Mouse (Mus musculus): ENCODE results near the gene Med14.

Gene Med14

DNA sequence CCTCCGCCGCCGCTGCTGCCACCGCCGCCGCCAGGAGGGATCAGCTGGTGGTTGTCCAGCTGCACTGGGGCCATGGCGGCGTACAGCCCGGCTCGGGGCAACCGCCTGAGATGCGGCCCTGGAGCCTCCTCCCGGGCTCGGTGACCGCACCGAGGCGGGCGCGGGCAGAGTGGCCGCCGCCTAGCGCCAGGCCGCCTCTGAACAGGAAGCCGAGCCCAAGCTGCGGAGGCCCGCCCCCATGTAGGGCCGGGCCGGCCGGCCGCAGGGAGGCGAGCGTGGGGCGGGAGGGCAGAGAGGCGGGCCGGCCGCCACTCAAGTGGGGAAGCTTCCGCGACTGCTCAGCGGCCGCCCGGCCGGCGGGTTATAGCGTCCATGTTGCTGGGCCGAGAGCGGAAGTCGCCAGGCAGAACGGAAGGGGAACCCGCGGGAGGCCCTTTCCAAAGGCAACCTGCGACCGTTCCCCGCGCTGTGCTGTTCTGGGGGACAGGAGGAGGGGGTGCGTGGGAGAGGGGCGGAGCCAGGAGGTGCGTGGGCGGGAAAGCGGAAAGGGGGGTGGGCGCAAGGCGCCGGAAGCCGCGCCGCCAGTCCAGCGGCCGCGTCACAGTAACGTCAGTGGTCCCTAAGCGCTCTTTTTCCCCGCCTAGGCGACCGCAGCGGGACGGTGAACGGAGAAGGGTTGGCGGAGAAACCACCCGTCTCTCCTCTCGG lies at the start of gene Med14:
TSS of gene Med14 (minus strand) at position 448 of the 708 bp plus-strand sequence.
- DNase-seq (ENCODE audit: low spot score in 2 of 2) = peak; percentile 71 to 84

DNA sequence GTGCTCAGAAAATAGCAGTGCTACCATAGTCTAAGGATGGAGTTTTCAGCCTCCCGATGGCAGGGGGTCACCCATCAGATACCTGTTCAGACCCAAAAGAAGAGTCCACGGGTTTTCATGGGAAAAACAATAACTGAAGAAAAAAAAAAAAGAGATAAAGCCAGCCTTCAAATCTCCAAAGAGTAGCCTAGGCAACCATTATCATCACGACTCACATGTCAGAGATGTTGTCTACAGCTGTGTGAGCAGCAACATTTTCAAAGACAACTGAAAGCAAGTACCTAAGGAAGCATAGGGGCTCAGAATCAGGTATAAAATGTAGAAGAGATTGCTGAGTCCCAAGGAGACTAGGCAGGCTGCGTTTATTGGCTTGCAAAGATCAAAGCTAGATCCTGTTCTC lies 38.7 kb upstream of the Med14 start:
- no peak for DNase-seq (ENCODE audit: low spot score in 2 of 2)

DNA sequence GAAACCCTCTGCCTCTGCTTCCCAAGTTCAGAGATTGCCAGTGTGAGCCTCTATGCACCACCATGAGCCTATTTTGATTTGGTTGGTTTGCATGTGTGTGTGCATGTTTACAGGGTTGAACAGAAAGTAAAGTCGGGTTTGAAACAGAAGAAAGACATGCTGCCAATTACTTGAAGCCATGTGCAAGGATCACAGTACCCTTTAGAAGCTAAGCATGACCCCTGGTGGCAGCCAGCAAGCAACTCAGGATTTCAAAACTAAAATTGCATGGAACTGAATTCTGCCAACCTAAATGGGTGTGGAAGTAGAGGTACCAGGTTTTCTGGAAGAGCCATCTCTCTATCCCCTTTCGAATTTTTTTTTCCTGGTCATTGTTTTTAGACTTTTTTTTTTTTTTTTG lies 33.0 kb upstream of the Med14 start:
- DNase-seq (ENCODE audit: low spot score in 2 of 2) = no peak

DNA sequence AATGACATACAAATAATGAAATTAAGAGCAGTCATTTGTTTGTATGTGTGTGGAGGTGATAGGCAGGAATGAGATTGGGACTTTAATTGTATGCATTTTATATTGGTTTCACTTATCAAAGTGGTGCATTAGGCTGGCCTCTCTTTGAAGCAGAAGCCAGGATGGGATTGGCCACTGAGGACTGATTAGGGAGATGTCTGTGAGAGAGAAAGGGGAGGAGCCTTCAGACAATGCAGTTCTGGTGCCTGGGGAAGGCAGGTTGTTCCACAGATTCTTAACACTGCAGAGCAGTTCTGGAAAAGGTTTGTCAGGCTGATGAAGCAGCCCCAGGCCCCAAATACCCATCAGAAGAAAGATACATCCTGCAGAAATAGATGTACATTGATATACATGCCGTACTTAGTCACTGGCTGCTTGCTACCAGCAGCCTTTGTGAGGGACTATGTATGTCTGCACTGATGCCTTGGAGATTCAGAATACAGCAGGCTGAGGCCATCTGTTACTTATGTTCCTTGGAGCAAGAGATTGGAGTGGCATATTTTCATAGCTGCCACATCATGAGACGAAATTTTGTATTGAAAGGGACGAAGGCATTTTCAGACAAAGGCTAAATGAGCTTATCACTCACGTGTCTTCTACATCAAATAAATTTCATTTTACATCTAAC lies 29.9 kb upstream of the Med14 start:
- peak; percentile 5 to 8 for DNase-seq (ENCODE audit: low spot score in 2 of 2)

DNA sequence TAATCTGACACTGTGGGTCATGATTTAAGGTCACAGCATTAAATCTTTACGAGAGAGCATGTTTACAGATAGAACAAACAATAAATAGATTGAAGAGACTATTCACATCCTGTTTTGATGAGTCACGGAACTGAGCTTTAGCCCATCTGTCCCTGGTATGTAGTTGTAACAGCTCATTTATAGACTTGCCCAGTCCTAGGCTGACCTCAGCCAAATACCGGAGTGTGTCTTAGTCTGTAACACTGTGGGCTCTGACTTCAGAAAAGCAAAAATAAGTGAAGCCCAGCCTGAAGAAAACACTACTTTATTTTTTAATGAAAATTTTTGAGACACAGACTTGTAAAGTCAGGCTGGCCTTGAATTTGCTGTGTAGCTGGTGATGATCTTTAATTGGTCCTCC lies 11.4 kb upstream of the Med14 start:
- DNase-seq (ENCODE audit: low spot score in 2 of 2) = no peak

DNA sequence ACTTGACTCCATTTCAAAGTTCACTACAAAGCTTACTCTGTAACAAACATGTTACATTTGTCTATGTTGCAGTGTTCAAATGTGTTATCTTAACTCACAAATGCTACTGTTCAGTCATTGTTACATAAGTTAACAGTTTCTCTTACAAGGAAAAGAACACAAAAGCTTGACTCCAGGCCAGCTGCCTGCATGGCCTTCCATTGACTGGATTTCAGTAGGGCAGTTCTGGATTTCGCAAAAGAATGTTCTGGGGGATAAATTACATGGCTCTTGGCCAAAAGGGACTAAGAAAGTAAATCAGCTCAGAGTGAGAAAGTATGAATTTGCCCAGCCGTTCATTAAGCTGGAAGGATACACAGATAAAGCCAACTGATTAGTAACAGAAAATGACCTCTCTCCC lies 9.7 kb upstream of the Med14 start:
- DNase-seq (ENCODE audit: low spot score in 2 of 2) = no peak

DNA sequence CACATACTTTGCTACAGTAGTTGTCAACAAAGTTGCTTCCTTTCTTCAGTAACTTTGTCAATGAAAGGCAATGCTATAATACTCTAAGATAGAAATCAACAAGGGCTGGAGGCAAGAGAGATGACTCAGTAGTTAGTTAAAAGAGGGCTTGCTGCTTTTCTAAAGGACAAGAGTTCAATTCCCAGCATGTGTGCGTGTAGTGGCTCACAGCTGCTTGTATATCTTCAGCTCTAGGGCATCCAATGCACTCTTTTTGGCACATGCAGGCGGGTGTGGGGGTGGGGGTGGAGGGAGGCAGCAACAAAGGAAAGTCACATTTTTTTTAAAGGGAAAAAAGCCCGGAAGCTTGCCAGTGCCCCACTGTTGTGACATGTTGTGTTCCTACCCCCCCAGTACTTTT lies 6.7 kb upstream of the Med14 start:
- no peak for DNase-seq (ENCODE audit: low spot score in 2 of 2)

DNA sequence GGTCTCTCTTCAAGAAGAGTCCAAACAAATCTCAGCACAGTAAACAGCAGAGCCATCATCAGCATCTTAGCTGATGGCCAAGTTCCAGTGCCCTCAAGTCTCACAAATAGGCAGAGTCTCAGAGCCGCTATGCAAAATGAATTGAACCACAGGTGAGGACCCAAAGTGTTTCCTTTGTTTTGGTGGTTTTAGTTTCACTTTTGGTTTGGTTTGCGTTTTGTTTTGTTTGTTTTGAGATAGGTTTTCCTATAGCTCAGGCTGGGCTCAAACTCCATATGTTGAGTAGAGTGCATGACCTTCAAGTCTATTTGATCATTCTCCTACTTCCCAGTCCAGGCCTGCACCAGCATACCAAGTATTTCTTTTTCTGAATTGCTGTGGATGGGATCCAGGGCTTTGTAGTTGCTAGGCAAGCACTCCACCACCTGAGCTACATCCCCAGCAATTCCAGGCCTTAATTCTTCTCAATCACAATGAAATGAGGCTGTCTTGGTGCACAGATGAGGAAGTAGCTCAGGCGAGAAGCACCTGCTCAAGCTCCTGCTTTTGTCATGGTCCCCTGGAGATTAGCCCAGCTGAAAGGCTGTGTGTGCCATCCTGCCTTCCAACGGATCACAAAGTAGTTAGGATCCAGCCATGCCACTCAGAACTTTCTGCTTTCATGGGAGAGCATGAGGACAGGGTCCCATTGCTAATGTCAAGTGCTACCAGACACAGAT lies 5.1 kb upstream of the Med14 start:
- no peak for DNase-seq (ENCODE audit: low spot score in 2 of 2)

DNA sequence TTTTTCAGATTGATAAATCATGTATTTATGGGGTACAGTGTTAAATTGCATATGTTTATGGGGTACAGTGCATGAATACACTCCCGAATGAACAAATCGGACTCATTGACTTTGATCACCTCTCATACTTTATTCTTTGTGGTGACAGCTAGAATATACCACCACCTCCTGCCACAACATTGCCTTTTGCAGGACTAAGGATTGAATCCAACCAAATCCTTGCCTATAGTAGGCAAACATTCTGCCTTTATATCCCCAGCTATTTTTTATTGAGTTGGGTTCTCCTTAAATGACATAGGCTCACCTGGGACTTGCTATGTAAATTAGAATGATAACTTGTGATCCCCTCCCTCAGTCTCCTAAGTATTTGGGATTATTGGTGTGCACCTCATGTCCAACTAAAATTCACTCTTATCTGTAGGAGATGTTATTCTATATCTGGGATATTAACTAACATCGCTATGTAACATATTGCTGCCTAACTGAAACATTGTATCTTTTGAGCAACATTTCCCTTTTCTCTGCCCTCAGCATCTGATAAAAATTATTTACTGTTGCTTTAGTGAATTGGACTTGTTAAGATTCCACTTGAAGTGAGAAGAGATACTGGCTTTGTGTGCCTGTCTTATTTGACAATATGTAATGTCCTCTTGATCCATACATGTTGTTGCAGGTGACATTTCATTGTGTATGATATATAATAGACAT lies 1.4 kb upstream of the Med14 start:
- DNase-seq (ENCODE audit: low spot score in 2 of 2) = no peak

DNA sequence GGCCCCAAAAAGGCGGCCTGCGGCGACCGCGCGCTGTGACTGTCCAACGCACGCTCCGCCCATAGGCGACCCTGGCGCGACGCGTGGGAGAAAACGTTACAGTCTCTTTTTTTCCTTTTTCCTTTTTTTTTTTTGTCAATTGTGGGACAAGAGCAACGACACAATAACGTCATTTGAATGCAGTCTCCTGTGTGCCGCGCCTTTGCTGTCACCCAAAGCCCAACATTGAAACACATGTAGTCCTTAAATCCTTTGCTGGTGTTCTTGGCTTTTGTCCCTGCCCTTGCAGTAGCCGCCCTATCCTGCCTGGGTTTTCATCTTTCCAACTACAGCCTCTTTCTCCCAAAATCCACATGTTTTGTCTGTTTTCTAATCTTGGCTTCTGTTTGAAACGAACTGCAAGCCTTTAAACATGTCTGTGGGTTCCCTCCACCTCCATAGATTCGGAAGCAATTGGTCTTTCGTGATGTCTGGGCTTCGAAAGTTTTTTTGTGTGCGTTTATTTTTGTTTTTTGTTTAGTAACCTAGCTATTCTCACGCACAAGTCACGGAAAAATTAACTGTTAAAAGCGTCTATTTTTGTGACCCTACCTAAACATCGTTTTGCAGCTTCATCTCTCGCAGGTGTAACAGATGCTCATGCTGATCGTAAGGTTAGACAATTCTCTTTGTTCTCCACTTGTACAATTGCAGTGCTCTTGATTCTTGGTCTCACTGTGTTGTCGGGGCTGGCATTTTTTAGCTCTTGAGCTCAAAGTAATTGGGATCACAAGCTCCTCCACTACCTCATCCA lies 657 bp upstream of the Med14 start:
- DNase-seq (ENCODE audit: low spot score in 2 of 2) = no peak

DNA sequence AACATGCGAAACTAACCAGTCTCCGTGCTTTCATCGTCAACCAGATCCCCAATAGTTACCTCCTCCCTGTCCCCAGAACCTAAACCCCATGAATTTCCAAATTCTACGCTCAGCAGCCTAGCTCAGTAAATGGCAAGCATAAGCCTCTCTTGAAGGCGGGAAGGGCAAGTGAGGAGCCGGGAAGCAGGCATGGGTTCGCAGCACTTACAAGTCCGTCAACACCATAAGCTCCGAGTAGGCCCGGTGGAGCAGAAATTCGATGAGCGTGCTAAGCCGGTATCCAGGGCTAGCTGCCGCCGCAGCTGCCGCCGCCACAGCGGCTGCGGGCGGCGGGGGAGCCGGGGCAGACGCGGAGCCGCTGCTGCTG lies 631 bp downstream of the Med14 start:
- DNase-seq (ENCODE audit: low spot score in 2 of 2) = peak in 1 of 2 experiments; percentile 35

DNA sequence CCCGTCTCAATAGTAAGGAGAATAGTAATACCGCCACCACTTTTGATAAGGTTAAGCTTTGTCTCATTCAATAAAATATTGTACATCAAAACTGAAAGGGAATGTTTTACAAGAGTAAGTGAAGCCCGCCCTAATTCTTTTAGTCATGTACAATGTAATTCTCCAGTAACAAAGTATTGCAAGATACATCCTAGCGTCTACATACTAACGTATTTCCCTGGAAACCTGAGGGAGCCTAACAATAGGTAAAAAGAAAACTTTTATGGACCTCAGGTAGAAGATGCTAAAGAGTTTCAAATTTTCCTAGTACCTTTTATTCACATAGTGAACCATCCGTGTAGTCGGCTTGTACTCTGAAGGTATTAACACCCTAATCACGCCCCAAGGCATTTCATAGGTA lies 1.4 kb downstream of the Med14 start:
- DNase-seq (ENCODE audit: low spot score in 2 of 2) = no peak

DNA sequence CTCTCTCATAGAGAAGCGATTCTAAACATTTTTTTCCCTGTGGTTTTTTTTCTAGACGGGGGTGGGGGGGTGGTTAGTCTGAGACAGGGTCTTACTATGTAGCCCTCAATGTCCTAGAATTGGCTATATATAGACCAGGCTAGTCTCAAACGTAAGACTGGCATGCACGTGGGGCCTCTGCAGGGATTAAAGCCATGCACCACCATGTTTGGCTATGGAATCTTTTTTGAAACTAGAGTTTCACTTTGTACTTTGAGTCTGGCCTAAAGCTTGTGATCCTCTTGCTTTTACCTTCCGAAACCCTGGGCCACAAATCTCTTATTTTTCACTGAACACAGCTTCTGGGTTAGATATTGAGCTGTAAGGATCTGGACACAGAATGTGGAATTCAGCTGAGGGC lies 2.2 kb downstream of the Med14 start:
- no peak for DNase-seq (ENCODE audit: low spot score in 2 of 2)

DNA sequence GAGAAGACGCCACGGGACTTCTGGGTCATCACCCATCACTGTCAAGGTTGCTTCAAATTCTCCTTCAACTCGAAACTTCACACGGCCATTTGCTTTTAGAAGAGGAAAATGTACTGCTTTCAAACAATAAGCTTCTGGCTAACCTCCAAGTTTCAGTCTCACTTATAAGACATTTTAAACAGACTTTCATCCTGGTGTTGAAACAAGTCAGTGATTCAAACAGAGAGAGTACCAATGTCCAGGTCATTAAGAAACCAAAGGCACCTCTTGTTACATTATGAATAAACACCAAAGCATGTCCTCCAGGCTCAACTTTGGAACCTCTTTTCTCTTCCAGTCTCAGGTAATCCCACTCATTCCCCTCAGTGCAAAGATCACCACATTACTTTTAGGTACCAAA lies 14.0 kb downstream of the Med14 start:
- DNase-seq (ENCODE audit: low spot score in 2 of 2) = no peak

DNA sequence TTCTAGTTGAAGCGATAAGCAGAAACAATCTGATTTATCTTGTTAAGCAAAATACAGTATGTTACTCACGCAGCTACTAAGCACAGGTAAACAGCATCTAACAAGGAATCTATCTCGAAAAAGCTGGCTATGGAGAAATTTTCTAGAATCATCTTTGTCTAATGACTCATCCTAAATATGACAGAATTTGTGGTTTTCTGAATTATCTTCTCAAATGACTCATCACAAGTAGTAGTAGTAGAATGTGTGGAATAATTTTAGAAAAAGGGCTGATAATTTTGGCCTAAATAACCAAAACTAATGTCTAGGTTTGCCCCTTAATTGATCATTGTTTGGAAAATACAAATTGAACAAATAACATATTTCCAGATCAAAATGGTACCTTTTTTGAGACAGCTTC lies 15.1 kb downstream of the Med14 start:
- no peak for DNase-seq (ENCODE audit: low spot score in 2 of 2)

DNA sequence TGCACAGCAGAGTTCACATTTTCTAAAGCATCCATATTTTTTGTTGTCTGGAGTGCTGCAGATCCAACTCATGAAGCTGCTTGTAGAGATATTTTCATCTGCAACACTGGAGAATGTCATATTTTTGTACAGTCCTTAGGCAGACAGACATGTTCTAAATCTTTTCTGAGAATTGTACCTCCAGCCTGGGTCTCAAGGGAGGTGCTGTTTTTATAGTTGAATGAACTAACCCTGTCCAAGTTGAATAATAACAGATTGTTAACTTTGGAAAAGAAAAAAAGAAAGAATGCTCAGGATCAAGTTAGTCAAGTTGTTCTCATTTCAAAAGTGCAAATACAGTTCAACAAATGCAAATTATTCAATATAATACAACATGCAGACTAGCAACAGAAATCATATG lies 21.5 kb downstream of the Med14 start:
- DNase-seq (ENCODE audit: low spot score in 2 of 2) = no peak

DNA sequence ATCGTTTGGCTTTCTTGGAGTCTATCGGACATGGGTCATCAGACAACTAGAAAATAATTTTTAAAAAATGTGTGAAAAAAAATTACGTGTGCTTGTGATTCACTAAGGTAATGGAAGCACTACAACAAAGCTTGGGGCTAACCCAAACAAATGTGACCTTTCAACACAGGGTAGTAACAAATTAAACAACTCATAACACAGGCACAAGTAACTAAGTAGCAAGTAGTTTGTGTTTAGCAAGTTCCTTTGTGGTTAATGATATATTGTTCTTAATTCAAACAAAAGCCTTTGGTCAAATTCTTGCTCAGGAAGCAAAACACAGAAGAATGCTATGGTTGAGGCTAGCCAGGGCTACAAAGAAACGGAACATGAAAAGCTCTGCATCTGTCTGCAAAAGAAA lies 45.8 kb downstream of the Med14 start:
- DNase-seq (ENCODE audit: low spot score in 2 of 2) = no peak

DNA sequence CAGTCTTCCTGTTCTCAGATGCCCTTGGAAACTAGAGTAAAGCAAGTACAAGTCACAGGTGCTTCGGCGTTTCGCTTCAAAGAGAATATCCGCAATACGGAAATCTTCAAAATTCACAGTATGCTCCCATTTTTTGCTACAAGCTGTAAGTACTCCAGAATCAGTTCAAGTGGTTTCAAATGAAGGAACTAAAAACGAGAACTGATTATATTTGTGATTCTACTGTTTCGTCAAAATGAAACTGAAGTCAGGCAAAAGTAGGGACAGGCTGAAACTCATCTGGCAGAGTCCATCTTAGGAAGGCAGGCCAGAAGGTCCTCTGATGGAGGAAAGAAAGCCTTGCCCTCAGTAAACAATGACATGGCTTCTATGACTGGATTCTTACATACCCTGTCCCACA lies 48.1 kb downstream of the Med14 start:
- no peak for DNase-seq (ENCODE audit: low spot score in 2 of 2)

DNA sequence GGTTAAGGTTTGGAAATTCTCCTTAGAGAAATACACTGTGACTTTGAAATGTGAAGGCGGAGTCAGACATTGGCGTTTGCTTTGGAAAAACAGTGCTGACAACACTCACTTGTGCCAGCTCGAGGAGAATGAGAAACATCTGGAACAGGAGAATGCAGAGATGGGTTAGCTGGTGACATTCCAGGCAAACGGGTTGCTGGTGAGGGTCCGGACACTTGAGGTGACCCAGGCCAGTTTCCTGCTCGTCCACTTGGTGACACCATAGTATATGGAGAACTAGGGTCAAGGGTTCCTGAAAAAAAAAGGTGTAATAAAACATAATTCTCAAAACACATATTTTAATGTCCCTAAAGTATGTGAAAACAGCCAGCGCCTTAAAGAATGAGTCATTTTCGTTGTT lies 75.0 kb downstream of the Med14 start:
- no peak for DNase-seq (ENCODE audit: low spot score in 2 of 2)

DNA sequence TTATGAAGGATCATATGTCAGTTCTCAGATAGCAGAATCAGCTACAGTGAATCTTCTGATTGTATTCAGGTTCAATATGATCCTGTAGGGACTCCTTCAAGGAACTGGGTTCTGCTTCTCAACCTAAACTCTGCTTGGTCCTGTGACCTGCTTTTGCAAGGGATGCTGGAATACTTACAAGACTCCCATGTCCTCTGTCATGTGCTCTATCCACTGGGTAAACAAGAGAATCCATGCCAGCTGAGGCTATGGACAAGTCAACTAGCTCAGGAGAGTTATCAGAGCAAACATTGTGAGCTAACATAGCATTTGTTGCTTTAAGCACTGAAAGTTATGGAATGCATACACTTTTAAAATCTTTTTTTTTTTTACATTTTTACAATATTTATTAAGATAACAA lies 75.8 kb downstream of the Med14 start:
- DNase-seq (ENCODE audit: low spot score in 2 of 2) = no peak

DNA sequence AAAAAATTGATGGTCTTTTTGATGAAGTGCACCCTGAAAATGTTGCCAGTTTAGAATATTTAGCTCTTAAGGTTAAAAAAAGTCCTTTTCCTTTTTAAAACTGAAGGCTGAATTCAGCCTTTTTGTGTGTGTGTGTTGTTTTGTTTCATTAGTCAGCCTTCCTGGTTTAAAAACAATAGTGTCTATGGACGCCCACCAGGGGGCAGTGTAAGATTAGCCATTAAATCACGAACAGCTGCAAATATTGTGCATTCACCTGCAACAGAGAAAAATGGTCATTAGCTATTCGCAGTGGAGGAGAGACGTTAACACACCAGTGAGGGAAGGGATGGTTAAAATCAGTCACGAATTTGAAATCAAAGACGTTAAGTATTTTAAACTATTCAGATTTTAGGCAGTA lies 84.5 kb downstream of the Med14 start:
- peak; percentile 52 to 53 for DNase-seq (ENCODE audit: low spot score in 2 of 2)
